Mouse (Mus musculus): Measurements from ENCODE around the gene Apobec2. TPM values are rescaled to one million over a fixed set of nuclear protein-coding genes. Genes with fewer than 3 reads are reported as not detected.

The Apobec2 gene
- total RNA-seq, 2 experiments from 2014 or later, result 7.6 to 24.5 TPM

- no peak for DNase-seq (ENCODE audit: low spot score in 2 of 2)
Measured at GRCm38 (mm10) chr17:48442745-48443457, 10.2 kb upstream of the Apobec2 start.

DNA sequence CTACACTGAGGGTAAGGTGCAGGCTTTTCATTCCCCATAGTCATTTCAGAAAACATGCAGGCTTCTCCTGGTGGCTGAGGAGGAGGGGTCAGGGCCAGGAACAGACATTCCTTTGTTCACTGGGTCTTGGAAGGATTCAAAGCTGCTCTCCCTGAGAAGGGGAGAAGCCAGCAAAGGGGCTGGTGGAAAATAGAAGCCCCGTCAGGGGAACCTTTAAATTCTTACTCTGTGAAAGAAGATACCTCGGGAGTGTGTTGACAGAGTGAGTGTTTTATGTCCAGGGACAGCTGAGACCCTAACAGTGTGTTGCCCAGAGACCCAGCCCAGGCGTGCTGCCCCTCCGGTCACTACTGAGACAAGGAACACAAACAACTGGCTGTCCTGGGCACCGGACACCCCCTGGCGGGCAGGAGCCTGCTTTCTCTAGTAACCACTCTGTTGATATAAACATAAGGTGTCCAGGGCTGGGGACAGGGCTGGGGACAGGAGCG lies 4.7 kb upstream of the Apobec2 start:
- no peak for DNase-seq (ENCODE audit: low spot score in 2 of 2)

DNA sequence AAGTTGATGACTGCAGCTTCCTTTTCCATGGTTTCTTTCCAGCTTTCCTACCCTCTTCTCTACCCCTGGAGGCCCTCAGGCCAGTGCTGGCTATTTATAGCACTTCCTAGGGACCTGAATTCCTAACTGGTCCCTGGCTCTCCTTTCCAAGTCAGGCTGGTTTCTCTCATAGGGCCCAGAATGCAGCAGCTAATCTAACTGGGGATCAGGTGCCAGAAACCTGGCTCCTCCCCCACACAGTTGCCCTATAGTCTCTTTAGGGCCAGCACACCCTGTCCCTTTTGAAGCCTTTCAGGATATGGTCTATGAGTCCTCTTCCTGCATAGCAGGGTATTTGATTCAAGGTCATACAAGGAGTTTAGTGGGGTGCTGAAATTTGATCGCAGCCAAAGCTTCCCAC lies 3.8 kb upstream of the Apobec2 start:
- DNase-seq (ENCODE audit: low spot score in 2 of 2), result no peak

GRCm38 (mm10) chr17:48434479-48434878 lies 1.7 kb upstream of the Apobec2 start:
- no peak for DNase-seq (ENCODE audit: low spot score in 2 of 2)

DNA sequence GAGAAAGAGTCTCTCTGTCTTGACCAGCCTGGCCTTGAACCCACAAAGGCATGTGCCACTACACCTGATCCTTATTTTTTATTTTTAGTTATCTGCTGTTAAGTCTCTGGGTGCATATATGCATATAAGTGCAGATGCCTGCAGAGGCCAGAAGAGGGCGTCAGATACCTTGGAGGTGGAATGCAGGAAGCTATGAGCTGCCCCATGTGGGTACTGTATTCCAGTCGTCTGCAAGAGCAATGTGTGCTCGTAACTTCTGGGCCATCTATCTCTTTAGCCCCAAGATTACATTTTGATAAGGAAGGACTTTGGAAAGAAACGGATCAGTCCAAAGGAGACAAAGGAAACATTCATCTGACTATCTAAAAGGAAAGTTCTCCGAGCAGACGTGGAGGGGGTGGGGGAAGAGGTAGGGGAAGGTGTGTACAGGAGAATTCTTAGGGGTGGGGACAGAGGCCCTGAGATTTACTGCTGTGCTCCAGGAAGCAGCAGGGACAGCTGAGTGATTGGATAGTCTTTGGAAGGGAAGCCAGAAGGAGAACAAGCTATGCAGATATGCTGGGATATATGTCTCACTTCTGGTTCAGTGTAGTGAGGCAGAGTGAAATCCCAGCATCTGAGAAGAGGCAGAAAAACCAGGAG lies 1.1 kb upstream of the Apobec2 start:
- no peak for DNase-seq (ENCODE audit: low spot score in 2 of 2)

DNA sequence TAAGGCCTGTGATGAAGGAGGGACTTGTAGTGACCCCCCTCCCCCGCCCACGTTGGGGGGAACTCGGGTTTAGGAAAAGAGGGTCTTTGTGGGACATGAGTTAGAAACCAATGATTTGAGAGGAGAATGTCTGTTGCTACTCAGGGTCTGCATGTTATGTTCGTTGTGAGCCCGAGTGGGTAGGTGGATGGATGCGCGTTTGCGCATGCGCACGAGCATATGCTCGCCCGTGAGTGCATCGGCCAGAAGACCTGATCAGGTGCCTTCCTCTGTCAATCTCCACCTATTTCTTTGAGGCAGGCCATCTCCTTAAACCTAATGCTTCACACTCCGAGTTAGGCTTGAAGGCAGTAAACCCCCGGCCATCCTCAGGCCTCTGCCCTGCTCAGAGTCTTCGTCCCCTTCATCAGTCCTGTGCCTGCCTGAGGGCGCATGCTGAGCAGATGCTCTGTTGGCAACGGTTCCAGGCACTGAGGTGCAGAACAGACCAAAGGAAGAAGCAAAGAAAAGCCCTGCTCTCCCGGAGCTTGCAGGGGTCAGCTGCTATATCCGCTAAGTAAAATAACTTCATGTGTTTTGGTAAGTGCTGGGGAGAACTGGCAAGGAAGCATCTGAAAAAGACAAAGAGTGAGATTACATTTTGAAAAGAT lies 401 bp upstream of the Apobec2 start:
- no peak for DNase-seq (ENCODE audit: low spot score in 2 of 2)

DNA sequence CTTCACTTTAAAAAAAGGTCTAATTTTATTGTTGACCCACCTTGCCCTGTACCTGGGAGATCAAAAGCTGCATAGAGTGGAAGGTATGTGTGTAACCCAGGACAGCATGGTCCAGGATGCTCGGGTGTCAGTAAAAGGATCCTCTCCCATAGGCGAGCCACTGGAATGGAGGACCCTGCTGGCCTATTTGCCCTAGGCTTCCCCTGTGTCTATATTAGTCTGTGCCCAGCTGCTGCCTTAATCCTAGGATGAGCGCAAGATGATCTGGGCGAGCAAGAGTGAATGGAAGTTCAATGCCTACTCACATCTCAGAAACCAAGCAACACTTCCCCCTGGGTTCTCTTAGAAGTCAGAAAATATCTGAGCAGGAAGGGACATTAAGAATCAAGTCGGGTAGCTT lies 1.7 kb downstream of the Apobec2 start:
- no peak for DNase-seq (ENCODE audit: low spot score in 2 of 2)

DNA sequence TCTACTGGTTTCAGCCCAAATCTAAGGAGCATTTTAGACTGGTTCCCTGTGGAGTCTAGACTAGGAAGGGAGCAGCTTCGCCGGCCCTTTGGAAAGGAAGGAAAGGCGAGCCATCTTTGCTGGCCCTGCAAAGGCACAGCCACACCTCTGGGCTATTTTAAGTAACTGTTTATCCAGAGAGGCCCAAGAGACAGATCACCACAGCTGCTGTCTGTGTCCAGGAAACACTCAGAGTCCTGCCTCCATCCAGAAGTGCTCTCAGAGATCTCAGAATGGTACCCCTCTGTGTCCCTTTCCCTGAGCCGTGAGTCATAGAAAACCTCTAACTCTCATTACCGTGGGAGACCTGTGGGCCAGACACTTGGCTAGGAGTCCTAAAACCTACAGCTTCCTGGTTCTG lies 2.3 kb downstream of the Apobec2 start:
- no peak for DNase-seq (ENCODE audit: low spot score in 2 of 2)

GRCm38 (mm10) chr17:48427852-48428530 lies 4.7 kb downstream of the Apobec2 start:
- DNase-seq (ENCODE audit: low spot score in 2 of 2), result no peak

DNA sequence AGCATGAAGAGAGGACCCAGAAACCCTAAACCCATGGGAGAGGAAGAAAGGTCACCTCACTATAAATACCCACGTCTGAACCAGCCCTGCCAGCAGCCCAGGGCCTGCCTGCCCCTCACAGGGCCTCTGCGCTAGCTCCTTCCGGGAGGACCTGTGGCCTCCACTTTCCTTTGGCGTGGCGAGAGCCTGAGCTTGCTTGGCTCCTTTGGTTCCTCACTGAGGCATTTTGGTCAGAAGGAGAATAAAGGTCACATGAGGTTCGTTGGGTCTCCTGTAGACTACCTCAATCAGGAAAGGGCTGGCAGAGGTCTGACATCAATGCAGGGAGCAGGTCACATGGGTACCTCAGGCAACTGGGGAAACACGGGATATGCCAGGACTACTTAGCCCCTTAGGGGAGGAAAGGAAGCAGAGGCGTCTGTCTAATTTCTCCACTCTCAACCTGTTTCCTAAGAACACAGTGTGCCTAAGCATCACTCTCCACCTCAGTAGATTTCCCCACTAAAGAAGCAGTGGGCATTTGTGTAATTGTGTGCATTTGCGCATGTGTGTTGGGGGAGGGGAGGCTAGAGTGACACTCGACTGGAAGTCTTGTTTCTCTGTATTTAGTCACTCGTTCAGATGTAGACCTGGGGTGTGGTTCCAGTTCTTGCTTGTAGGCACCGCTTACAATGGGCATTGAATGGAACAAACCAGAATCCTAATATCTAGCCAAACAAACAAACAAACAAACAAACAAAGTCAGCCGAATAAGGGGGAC lies 5.6 kb downstream of the Apobec2 start:
- no peak for DNase-seq (ENCODE audit: low spot score in 2 of 2)

- DNase-seq (ENCODE audit: low spot score in 2 of 2), result no peak
Measured at GRCm38 (mm10) chr17:48425823-48426612, 6.7 kb downstream of the Apobec2 start.

DNA sequence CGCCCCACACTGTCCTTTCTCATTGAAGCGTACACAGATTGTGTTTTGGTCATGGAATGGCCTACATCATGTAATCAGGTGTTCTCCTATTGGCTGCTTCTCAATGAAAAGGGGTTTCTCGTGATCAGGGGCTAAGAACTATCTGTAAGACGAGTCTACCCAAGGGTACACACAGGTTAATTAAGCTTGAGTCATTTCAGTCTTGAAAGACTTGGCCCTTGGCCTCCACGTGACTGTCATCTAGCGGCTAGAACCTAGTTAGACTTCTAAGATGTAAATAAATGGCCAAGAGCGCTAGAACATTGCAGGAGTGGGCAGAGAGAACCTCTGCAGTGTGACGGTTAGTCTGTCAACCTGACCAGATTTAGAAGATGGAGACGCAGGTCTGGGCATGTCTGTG lies 8.5 kb downstream of the Apobec2 start:
- no peak for DNase-seq (ENCODE audit: low spot score in 2 of 2)

DNA sequence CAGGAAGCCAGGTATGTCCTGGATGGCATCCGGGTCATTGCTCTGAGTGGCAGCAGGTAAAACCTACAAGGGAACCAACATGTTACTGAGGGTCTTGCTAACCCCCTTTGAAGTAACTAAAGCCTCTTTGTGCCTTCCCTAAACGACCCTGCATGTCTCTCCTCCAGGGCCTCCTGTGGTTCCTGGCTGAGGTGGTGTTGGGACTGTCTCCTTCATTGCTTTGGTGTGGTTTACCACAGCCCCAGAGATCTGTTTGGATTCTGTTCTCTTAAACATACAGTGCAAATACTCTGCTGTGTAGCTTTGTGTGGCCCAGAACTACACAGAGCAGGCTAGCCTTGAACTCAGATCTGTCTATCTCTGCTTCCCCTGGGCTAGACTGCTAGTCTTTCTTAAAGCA lies 13.2 kb downstream of the Apobec2 start:
- no peak for DNase-seq (ENCODE audit: low spot score in 2 of 2)

DNA sequence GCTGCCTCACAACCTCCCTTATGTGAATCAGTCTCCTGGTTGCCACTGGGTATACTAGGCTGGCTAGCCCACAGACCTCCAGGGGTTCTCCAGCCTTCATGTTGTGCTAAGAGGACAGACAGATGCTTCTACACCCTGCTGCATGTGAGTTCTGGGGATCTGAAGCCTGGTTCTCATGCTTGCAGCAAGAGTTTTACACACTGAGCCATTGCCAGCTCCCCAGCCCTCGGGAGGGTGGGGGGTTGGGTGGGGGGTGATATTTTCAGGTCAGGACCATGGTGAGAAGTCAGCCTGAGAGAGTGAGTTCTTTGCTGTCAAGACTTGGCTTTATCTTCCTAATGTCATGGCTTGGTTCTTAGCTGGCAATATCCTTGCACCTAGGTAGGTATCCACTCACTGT lies 13.9 kb downstream of the Apobec2 start:
- no peak for DNase-seq (ENCODE audit: low spot score in 2 of 2)

GRCm38 (mm10) chr17:48418174-48418573 lies 14.6 kb downstream of the Apobec2 start:
- DNase-seq (ENCODE audit: low spot score in 2 of 2), result no peak

GRCm38 (mm10) chr17:48417521-48417920 lies 15.2 kb downstream of the Apobec2 start:
- no peak for DNase-seq (ENCODE audit: low spot score in 2 of 2)

DNA sequence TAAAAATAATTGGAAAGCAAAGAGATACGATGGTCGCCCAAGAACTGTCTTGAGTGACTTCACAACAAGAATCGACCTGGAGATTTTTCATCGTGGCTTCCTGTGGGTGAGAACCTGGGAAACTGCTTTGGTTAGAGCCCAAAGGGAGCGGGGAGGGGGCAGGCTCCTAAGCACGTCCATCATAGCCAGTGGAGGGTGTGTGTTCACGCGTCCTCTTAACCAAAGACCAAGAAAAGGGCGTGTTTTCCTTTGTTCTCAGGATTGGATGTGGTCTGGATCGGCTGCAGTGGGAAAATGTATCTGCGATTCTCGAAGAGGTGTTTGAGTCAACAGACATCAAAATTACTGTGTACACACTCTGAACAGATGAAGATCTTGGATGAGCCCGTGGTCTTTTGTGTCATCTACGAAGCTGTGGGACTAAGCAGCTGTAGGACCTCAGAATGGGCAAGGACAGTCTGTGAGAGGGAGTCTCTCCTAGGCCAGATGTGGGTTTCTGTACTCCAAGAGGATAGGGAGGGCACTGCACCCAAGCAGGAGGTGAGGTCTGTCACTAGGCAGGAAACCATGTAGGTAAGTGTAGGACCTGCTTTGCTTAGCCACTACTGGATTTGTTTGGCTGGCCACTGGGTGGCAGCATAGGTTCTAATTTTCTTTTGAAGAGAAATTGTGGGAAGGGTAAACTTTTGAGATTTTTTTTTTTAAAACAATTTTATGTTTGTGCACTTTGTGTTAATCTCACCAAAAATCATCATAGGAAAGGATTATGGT lies 16.1 kb downstream of the Apobec2 start:
- no peak for DNase-seq (ENCODE audit: low spot score in 2 of 2)

GRCm38 (mm10) chr17:48416011-48416410 lies 16.7 kb downstream of the Apobec2 start:
- DNase-seq (ENCODE audit: low spot score in 2 of 2), result no peak

DNA sequence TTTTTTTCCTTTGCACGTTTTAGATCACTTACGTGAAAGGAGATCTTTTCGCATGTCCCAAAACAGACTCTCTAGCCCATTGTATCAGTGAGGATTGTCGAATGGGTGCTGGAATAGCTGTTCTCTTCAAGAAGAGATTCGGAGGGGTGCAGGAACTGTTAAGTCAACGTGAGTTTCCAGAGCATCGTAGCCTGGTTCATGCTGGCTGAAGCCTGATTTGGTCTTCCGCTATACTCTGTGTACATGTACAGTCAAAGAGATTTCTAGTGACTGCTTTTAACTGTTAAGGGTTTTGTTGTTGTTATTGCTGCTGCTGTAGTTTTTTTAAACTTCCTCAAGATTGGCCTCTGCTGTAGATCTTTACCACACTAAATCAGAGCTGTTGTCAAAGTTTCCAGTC lies 21.5 kb downstream of the Apobec2 start:
- DNase-seq (ENCODE audit: low spot score in 2 of 2), result no peak

Data from adrenal gland, postnatal 4 days (tissue).